Comparison of ENCODE assay signal across 17 mouse cellular contexts in genomic region chr11:64369516-64369915, GRCm38 (mm10).
DNase-seq lines count a peak whose midpoint lies in the region; ATAC-seq and TF ChIP-seq lines count a peak whose summit lies in the region.
"Had no signal": no experiment of that assay in that cellular context is flagged by ENCODE, and none has a peak within 500 bp of the region (broad histone marks: within the 10 kb centered on the region; RNA-seq: fewer than 3 reads in every experiment).

No protein-coding gene starts in this region.

- TF ChIP-seq POLR2A in limb, embryonic 14.5 days (IDR thresholded peaks at IDR 0.05; ENCODE audit: borderline replicate concordance, extremely low read depth, insufficient read depth, insufficient read length): no peak

- H3K4me3 ChIP-seq in limb, embryonic 11.5 days (ENCODE audit: low read depth, low read length): no peak overlapping the region
- H3K4me3 ChIP-seq in limb, embryonic 10.5 days: no peak overlapping the region
- no peak overlapping the region for H3K4me3 ChIP-seq in limb, embryonic 14.5 days (replicated peaks; ENCODE audit: low read length)
- H3K4me3 ChIP-seq: heart, adult 2 months; hindbrain, embryonic 13.5 days; midbrain, embryonic 10.5 days had no signal

- WGBS in limb, embryonic 11.5 days: 32% methylated on average over 8 of the region's 8 CpGs
- 70% methylated on average over 8 of the region's 8 CpGs for WGBS in limb, embryonic 10.5 days
- WGBS in limb, embryonic 14.5 days: 22% methylated on average over 8 of the region's 8 CpGs

- H3K4me2 ChIP-seq in limb, embryonic 11.5 days (ENCODE audit: low read depth, severe bottlenecking): no peak overlapping the region
- H3K4me2 ChIP-seq in limb, embryonic 14.5 days (replicated peaks; ENCODE audit: low read depth, low read length, severe bottlenecking): no peak overlapping the region
- H3K4me2 ChIP-seq: hindbrain, embryonic 13.5 days had no signal

- H3K4me1 ChIP-seq in limb, embryonic 11.5 days (ENCODE audit: control insufficient read depth, insufficient read depth, low read length): no peaks in the 10 kb centered on the region
- no peaks in the 10 kb centered on the region for H3K4me1 ChIP-seq in limb, embryonic 10.5 days
- H3K4me1 ChIP-seq in limb, embryonic 14.5 days (ENCODE audit: control insufficient read depth, insufficient read depth, low read length): peaks cover 9% of the 10 kb centered on the region; the same call in 1 of the 2 replicates
- H3K4me1 ChIP-seq: hindbrain, embryonic 13.5 days had no signal

- peak; percentile 31 for DNase-seq in limb, embryonic 11.5 days (ENCODE audit: low spot score)
- DNase-seq in limb, embryonic 10.5 days (ENCODE audit: low spot score): no peak
- DNase-seq in brain, adult 2 months (ENCODE audit: low read depth, low spot score): peak; percentile 81
- DNase-seq in layer of hippocampus, adult 9-10 months (ENCODE audit: low spot score): peak; percentile 3
- peak; percentile 45 for DNase-seq in limb, embryonic 14.5 days (ENCODE audit: low spot score)
- no peak for DNase-seq in adrenal gland, adult 18-20 months (ENCODE audit: low spot score in 2 of 2)
- no peak for DNase-seq in cerebellum, postnatal 36 days
- DNase-seq: cerebellum, postnatal 25 days; heart, adult 2 months; liver; lung, adult 18-20 months; lung, postnatal 36 days; thymus, adult 2 months had no signal

- no peak overlapping the region for H3K27ac ChIP-seq in limb, embryonic 11.5 days (replicated peaks; ENCODE audit: low read depth, low read length)
- no peak overlapping the region for H3K27ac ChIP-seq in limb, embryonic 10.5 days
- H3K27ac ChIP-seq in limb, embryonic 14.5 days (replicated peaks; ENCODE audit: low read depth, low read length): no peak overlapping the region
- H3K27ac ChIP-seq: heart, adult 2 months; hindbrain, embryonic 13.5 days; midbrain, embryonic 10.5 days had no signal

- H3K36me3 ChIP-seq in limb, embryonic 11.5 days (ENCODE audit: control insufficient read depth, insufficient read depth, low read length): no peaks in the 10 kb centered on the region
- H3K36me3 ChIP-seq in limb, embryonic 10.5 days: no peaks in the 10 kb centered on the region
- no peaks in the 10 kb centered on the region for H3K36me3 ChIP-seq in limb, embryonic 14.5 days (ENCODE audit: control insufficient read depth, insufficient read depth, low read length)
- H3K36me3 ChIP-seq: hindbrain, embryonic 13.5 days; midbrain, embryonic 10.5 days had no signal

- no peak overlapping the region for H3K9ac ChIP-seq in limb, embryonic 11.5 days (ENCODE audit: low read length)
- no peak overlapping the region for H3K9ac ChIP-seq in limb, embryonic 14.5 days (ENCODE audit: low read depth, low read length, severe bottlenecking)
- H3K9ac ChIP-seq: hindbrain, embryonic 13.5 days had no signal

- no peaks in the 10 kb centered on the region for H3K9me3 ChIP-seq in limb, embryonic 11.5 days (ENCODE audit: control insufficient read depth, low read length)
- no peaks in the 10 kb centered on the region for H3K9me3 ChIP-seq in limb, embryonic 10.5 days (replicated peaks)
- no peaks in the 10 kb centered on the region for H3K9me3 ChIP-seq in limb, embryonic 14.5 days (ENCODE audit: control insufficient read depth, low read length)
- H3K9me3 ChIP-seq: hindbrain, embryonic 13.5 days; midbrain, embryonic 10.5 days had no signal

- no peaks in the 10 kb centered on the region for H3K27me3 ChIP-seq in limb, embryonic 11.5 days (ENCODE audit: control insufficient read depth, insufficient read depth, low read length)
- H3K27me3 ChIP-seq in limb, embryonic 10.5 days (ENCODE audit: low read depth, poor library complexity, severe bottlenecking): no peaks in the 10 kb centered on the region
- no peaks in the 10 kb centered on the region for H3K27me3 ChIP-seq in limb, embryonic 14.5 days (ENCODE audit: control insufficient read depth, insufficient read depth, low read length)
- H3K27me3 ChIP-seq: hindbrain, embryonic 13.5 days had no signal

- ATAC-seq in limb, embryonic 11.5 days (ENCODE audit: insufficient number of reproducible peaks, low FRiP score, low TSS enrichment, low read depth): no peak
- peak; percentile 60 for ATAC-seq in limb, embryonic 14.5 days (ENCODE audit: low FRiP score, low read depth)
- ATAC-seq: activated CD4-positive, CD25-positive, alpha-beta regulatory T cell, adult 4 months; intestine, embryonic 16.5 days had no signal

Comparison
In these comparisons a context has a peak if more than half of its experiments do, and no peak if none do; other contexts are left out.
1. DNase-seq: peak in limb, embryonic 11.5 days (single experiment), brain, adult 2 months (single experiment), layer of hippocampus, adult 9-10 months (single experiment) and limb, embryonic 14.5 days (single experiment); none in limb, embryonic 10.5 days (single experiment), adrenal gland, adult 18-20 months (0 of 2) and cerebellum, postnatal 36 days (0 of 2).